Mouse (Mus musculus) neural tube, embryonic 12.5 days (tissue): ENCODE data around the gene Tex36. TPM values are rescaled to one million over a fixed set of nuclear protein-coding genes. Genes with fewer than 3 reads are reported as not detected.

Experiments used
- ATAC-seq: fragments of 200-750 bp; cut with Nextera tagmentation; 2 replicates; pipeline ENCODE4 v1.8.0; 2017; ENCODE audit warnings: low read depth, mild to moderate bottlenecking, moderate TSS enrichment, moderate library complexity; ENCODE audit not compliant: low FRiP score
- H3K27ac ChIP-seq: fragments of 300-500 bp; sonication (generic); 2 replicates; pipeline ENCODE4 v1.5.1; 2016
- H3K27me3 ChIP-seq: fragments of 300-500 bp; sonication (generic); replicated peaks from 2 replicates; pipeline ENCODE4 v1.6.1; 2016; ENCODE audit warnings: mild to moderate bottlenecking
- H3K36me3 ChIP-seq: fragments of 300-500 bp; sonication (generic); 2 replicates; pipeline ENCODE4 v1.6.1; 2016; ENCODE audit warnings: mild to moderate bottlenecking
- H3K4me1 ChIP-seq: fragments of 300-500 bp; sonication (generic); 2 replicates; pipeline ENCODE4 v1.6.1; 2016
- H3K4me2 ChIP-seq: fragments of 300-500 bp; sonication (generic); replicated peaks from 2 replicates; pipeline ENCODE4 v1.6.1; 2016; ENCODE audit warnings: mild to moderate bottlenecking
- H3K4me3 ChIP-seq: fragments of 300-500 bp; sonication (generic); 2 replicates; pipeline ENCODE4 v1.5.1; 2016
- H3K9ac ChIP-seq: fragments of 300-500 bp; sonication (generic); 2 replicates; pipeline ENCODE4 v1.6.1; 2016; ENCODE audit warnings: mild to moderate bottlenecking
- H3K9me3 ChIP-seq: fragments of 300-500 bp; sonication (generic); 2 replicates; pipeline ENCODE4 v1.6.1; 2016; ENCODE audit warnings: mild to moderate bottlenecking
- WGBS: fragments of 180-500 bp; shearing (Covaris S2); methylation state at CpG from one replicate; pipeline ENCODE4 v1.1.7; 2016; 5-methylcytosine and 5-hydroxymethylcytosine counted together
- polyA plus RNA-seq: library from polyadenylated mRNA; unstranded; fragments of >200 nt; fragmentation: Nextera tagmentation; extraction: Ambion mirVana; gene quantifications from 2 replicates; pipeline ENCODE4 v1.2.1, GENCODE M21; 2016

Tex36 gene
- polyA plus RNA-seq, 1 experiment from 2014 or later, result not detected

GRCm38 (mm10) chr7:133579491-133580295 lies 22.3 kb downstream of the Tex36 start:
- no peak overlapping the region for H3K4me3 ChIP-seq
- H3K4me2 ChIP-seq, result no peak overlapping the region
- H3K4me1 ChIP-seq, result no peaks in the 10 kb centered on the region
- no peaks in the 10 kb centered on the region for H3K9me3 ChIP-seq
- no peak overlapping the region for H3K27ac ChIP-seq
- H3K27me3 ChIP-seq, result no peaks in the 10 kb centered on the region
- H3K36me3 ChIP-seq, result no peaks in the 10 kb centered on the region
- WGBS, result 85% methylated on average over 20 of the region's 20 CpGs
- H3K9ac ChIP-seq, result no peak overlapping the region
- ATAC-seq, result no peak

- Histone ChIP-seq H3K27ac (no peak overlapping the region), H3K4me2 (no peak overlapping the region), H3K9me3 (no peaks in the 10 kb centered on the region), H3K27me3 (no peaks in the 10 kb centered on the region), H3K4me3 (no peak overlapping the region), H3K4me1 (no peaks in the 10 kb centered on the region), H3K9ac (no peak overlapping the region), H3K36me3 (no peaks in the 10 kb centered on the region)
- no peak for ATAC-seq
- WGBS, result 28% methylated on average over 4 of the region's 4 CpGs
These were observed 25.1 kb downstream of the Tex36 start for GRCm38 (mm10) chr7:133576825-133577224.

GRCm38 (mm10) chr7:133576281-133576680 lies 25.7 kb downstream of the Tex36 start:
- 68% methylated on average over 6 of the region's 6 CpGs for WGBS
- Histone ChIP-seq H3K27me3 (no peaks in the 10 kb centered on the region), H3K9me3 (no peaks in the 10 kb centered on the region), H3K4me1 (no peaks in the 10 kb centered on the region), H3K36me3 (no peaks in the 10 kb centered on the region), H3K27ac (no peak overlapping the region), H3K4me2 (no peak overlapping the region), H3K4me3 (no peak overlapping the region), H3K9ac (no peak overlapping the region)
- no peak for ATAC-seq

DNA sequence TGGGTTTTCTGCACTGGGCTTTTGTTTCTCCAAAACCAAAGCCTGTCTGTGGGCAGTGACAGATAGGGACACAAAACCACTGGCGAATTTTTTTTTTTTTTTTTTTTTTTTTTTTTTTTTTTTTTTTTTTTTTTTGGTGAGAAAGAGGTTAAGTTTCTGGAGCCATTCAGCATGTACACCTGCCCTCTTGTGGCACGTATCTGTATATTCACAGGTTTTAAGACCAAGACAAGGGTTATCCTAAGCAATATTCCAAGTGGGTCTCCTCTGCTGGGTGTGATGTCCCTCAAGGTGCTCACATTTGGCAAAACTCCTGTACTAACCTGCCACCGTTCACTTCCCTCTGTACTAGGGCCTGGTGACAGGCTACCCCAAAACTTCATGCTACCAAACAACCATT lies 30.0 kb downstream of the Tex36 start:
- Histone ChIP-seq H3K4me1 (no peaks in the 10 kb centered on the region), H3K4me2 (no peak overlapping the region), H3K9me3 (no peaks in the 10 kb centered on the region), H3K36me3 (no peaks in the 10 kb centered on the region), H3K27ac (no peak overlapping the region), H3K9ac (no peak overlapping the region), H3K27me3 (no peaks in the 10 kb centered on the region), H3K4me3 (no peak overlapping the region)
- 44% methylated on average over 3 of the region's 3 CpGs for WGBS
- no peak for ATAC-seq

DNA sequence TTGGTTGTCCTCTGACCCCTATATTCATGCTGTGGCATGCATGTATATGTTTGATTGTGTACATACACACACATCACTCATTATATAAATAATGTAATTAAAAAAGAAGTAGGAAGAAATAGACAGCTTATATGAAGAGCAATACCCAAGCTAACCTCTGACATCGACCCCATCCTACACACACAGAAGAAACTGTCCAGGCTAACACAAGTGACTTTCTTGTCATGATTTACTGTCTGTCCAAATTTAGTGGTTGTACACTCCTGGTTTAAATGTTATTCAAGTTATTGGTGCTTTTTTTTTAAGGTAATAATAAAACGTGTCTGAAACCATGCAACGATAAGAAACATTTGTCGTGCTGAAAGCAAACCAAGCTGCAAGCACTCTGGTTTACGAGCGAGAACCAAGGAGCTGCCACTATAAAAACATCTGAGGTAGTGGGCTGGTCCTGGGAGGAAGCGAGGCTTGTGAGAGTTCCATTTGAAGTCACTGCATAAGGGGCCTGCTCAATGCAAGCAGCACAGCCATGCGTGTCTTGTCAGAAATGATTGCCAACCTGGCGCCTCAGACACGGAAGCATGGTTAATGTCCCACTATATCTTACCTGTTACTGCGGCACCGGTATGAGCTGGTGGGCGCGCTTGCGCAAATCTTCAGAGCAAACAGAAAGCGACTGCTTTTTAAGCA lies 32.6 kb downstream of the Tex36 start:
- H3K4me1 ChIP-seq, result no peaks in the 10 kb centered on the region
- no peak overlapping the region for H3K9ac ChIP-seq
- no peak overlapping the region for H3K27ac ChIP-seq
- H3K4me3 ChIP-seq, result no peak overlapping the region
- H3K36me3 ChIP-seq, result no peaks in the 10 kb centered on the region
- WGBS, result 76% methylated on average over 16 of the region's 16 CpGs
- ATAC-seq, result no peak
- H3K4me2 ChIP-seq, result no peak overlapping the region
- H3K9me3 ChIP-seq, result no peaks in the 10 kb centered on the region
- no peaks in the 10 kb centered on the region for H3K27me3 ChIP-seq

DNA sequence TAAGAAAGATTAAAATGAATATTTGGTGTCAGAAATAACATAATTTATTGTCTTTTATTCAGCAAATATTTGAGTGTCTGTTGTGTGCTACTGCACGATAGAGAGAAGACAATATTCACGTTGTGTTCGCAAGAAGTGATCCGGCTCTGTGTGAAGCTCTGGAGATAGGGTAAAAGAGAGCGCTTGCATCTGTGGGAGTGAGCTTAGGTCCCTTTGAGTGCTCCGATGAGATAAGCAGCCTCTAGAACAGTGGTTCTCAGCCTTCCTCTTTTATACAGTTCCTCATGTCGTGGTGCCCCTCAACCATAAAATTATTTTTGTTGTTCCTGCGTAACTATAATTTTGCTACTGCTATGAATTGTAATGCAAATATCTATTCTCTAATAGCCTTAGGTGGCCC lies 37.4 kb downstream of the Tex36 start:
- WGBS, result 88% methylated on average over 8 of the region's 8 CpGs
- no peaks in the 10 kb centered on the region for H3K4me1 ChIP-seq
- no peak overlapping the region for H3K4me3 ChIP-seq
- H3K9me3 ChIP-seq, result no peaks in the 10 kb centered on the region
- H3K27ac ChIP-seq, result no peak overlapping the region
- H3K36me3 ChIP-seq, result no peaks in the 10 kb centered on the region
- ATAC-seq, result no peak
- no peaks in the 10 kb centered on the region for H3K27me3 ChIP-seq
- no peak overlapping the region for H3K9ac ChIP-seq
- H3K4me2 ChIP-seq, result no peak overlapping the region

GRCm38 (mm10) chr7:133563175-133563824 lies 38.7 kb downstream of the Tex36 start:
- Histone ChIP-seq H3K9me3 (no peaks in the 10 kb centered on the region), H3K4me2 (no peak overlapping the region), H3K4me3 (no peak overlapping the region), H3K9ac (no peak overlapping the region), H3K27ac (no peak overlapping the region), H3K27me3 (no peaks in the 10 kb centered on the region), H3K36me3 (no peaks in the 10 kb centered on the region), H3K4me1 (no peaks in the 10 kb centered on the region)
- ATAC-seq, result no peak
- WGBS, result 84% methylated on average over 3 of the region's 3 CpGs

- H3K9me3 ChIP-seq, result no peaks in the 10 kb centered on the region
- no peak overlapping the region for H3K27ac ChIP-seq
- WGBS, result 65% methylated on average over 8 of the region's 8 CpGs
These were observed 46.0 kb downstream of the Tex36 start for GRCm38 (mm10) chr7:133555786-133556492.

DNA sequence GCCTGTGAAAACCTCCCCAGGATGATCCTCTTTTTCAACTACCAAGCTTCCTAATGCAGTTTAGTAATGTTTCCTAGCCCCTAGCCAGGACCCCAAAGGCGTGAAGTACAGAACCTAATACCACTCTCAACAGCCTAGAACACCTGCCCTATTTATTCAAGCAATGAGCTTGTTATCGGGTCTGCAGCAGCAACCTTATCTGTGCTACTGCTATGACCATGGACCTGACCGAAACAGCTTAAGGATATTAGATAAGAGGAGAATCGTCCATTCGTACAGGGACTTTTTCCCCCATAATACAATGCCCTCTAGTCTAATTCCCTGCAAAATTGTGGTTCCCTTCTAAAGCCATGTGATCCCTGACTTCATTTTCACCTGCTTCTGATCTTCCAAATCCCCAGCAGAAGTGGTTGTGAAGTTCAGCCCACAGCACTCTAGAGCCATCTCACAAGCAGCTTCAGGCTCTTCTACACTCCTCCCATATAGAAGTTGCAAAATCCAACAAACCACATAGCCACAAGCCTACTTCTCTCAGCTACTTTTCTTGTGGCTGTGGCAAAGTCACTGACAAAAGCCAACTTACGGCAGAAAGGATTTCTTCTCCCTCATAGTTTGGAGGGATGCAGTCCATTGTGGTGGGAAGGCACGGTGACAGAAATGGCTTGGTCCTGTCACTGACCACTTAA lies 49.5 kb downstream of the Tex36 start:
- no peak overlapping the region for H3K4me3 ChIP-seq
- H3K27ac ChIP-seq, result no peak overlapping the region
- no peak for ATAC-seq
- no peaks in the 10 kb centered on the region for H3K36me3 ChIP-seq
- no peaks in the 10 kb centered on the region for H3K9me3 ChIP-seq
- H3K4me2 ChIP-seq, result no peak overlapping the region
- 88% methylated on average over 7 of the region's 7 CpGs for WGBS
- no peaks in the 10 kb centered on the region for H3K4me1 ChIP-seq
- H3K9ac ChIP-seq, result no peak overlapping the region
- no peaks in the 10 kb centered on the region for H3K27me3 ChIP-seq

More at GRCm38 (mm10) chr7:133555786-133556492, 46.0 kb downstream of the Tex36 start:
- Histone ChIP-seq H3K4me1 (no peaks in the 10 kb centered on the region), H3K4me3 (no peak overlapping the region), H3K9ac (no peak overlapping the region), H3K4me2 (no peak overlapping the region), H3K36me3 (no peaks in the 10 kb centered on the region), H3K27me3 (no peaks in the 10 kb centered on the region)
- no peak for ATAC-seq

DNA sequence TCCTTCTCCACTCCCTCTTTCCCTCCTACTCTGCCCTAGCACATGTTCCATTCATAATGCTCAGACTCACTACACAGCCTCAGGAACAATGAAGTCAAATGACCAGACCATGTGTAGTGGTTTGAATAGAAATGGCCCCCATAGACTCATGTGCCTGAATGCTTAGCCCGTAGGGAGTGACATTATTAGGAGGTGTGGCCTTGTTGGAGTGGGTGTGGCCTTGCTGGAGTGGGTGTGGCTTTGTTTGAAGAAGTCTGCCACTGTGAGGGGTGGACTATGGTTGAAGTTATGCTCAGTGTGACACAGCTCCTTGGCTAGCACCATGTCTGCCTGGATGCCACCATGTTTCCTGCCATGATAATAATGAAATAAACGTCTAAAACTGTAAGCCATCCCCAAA lies 51.0 kb downstream of the Tex36 start:
- H3K9me3 ChIP-seq, result no peaks in the 10 kb centered on the region
- no peaks in the 10 kb centered on the region for H3K27me3 ChIP-seq
- ATAC-seq, result no peak
- H3K9ac ChIP-seq, result no peak overlapping the region
- 68% methylated on average over 2 of the region's 2 CpGs for WGBS
- H3K4me2 ChIP-seq, result no peak overlapping the region
- no peaks in the 10 kb centered on the region for H3K4me1 ChIP-seq
- H3K4me3 ChIP-seq, result no peak overlapping the region
- H3K36me3 ChIP-seq, result no peaks in the 10 kb centered on the region
- no peak overlapping the region for H3K27ac ChIP-seq

GRCm38 (mm10) chr7:133548434-133548833 lies 53.5 kb downstream of the Tex36 start:
- Histone ChIP-seq H3K9me3 (no peaks in the 10 kb centered on the region), H3K36me3 (no peaks in the 10 kb centered on the region), H3K4me3 (no peak overlapping the region), H3K27me3 (no peaks in the 10 kb centered on the region), H3K27ac (no peak overlapping the region), H3K4me2 (no peak overlapping the region), H3K4me1 (no peaks in the 10 kb centered on the region), H3K9ac (no peak overlapping the region)
- 93% methylated on average over 4 of the region's 4 CpGs for WGBS
- ATAC-seq, result no peak
